Mouse (Mus musculus): ENCODE measurements around the gene Hsp90b1. TPM values are rescaled to one million over a fixed set of nuclear protein-coding genes. Genes with fewer than 3 reads are reported as not detected.

Hsp90b1 gene
- total RNA-seq (2015; ENCODE audit: low replicate concordance): 243 and 279 TPM in 2 replicates
- total RNA-seq (2017; ENCODE audit: low replicate concordance): 366 and 415 TPM in 2 replicates

- ATAC-seq (replicated peaks; ENCODE audit: low FRiP score, poor library complexity, severe bottlenecking): peak; percentile 89
These were observed at the start of gene Hsp90b1, which contains the start of gene Ttc41 for GRCm38 (mm10) chr10:86705318-86705921. Gene Hsp90b1 (minus strand): TSS chr10:86705509. Gene Ttc41 (plus strand): TSS chr10:86705811.

GRCm38 (mm10) chr10:86744306-86744705 is 39.0 kb upstream of the Hsp90b1 start:
- ATAC-seq (replicated peaks; ENCODE audit: low FRiP score, poor library complexity, severe bottlenecking): no peak

DNA sequence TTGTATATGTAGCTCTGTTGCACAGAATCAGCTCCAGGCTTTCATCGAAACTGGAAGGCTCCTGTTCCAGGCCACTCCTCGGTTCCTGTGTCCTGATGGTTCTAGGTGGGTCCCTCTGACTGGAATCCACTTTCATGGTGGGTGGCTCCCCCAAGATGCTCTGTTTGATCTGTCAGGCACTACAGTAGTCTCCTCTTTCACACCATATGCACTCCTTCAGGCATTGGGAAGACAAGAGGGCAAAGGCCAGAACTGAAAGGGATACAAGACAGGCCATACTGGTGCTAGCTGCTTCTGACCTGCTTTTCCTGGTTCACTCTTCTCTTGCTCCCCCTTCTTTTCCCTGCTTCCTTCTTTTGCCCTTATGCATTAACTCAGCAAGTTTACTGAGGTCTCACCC is 37.6 kb upstream of the Hsp90b1 start:
- no peak for ATAC-seq (replicated peaks; ENCODE audit: low FRiP score, poor library complexity, severe bottlenecking)

DNA sequence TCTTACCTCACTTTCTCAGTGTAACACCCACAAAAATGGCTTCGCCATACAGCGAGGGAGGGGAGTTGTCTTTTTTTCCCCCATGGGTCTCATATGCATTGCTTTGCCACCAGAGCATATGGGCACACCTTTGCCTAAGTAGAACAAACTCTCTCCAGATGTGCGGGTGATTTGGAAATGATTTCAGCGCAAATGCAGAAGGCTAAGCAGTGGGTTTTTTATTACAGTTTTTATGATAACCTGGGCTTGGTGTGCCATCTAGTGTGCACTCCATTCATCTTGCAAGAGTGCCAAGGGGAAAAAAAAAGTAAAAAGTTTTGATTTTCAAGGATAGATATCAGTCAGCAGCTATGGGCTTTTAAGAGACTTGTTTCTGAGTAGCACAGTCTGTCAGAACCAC is 29.7 kb upstream of the Hsp90b1 start:
- ATAC-seq (replicated peaks; ENCODE audit: low FRiP score, poor library complexity, severe bottlenecking): no peak

GRCm38 (mm10) chr10:86731500-86731863 is 26.2 kb upstream of the Hsp90b1 start:
- no peak for ATAC-seq (replicated peaks; ENCODE audit: low FRiP score, poor library complexity, severe bottlenecking)

- peak; percentile 63; the same call in 1 of the 2 replicates for ATAC-seq (replicated peaks; ENCODE audit: low FRiP score, poor library complexity, severe bottlenecking)
These were observed 25.7 kb upstream of the Hsp90b1 start for GRCm38 (mm10) chr10:86730823-86731499.

DNA sequence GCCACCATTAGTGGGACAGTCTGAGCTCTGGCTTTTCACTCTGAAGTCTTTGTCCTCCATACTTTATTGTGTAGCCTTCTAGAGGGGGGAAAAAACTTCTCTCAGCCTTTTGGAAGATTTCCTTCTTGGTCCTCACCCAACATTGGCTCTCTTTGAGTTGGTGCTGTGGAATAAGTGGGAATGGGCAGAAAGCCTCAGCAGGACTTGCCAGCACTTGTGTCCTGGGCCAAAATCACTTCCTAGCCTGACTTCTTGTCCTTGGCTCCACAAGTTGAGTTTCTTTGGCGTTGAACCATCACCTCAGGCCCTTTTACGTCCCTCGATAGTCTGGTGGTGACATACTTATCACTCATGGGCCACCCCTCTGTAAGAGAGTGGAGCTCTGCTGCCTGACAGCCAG is 22.9 kb upstream of the Hsp90b1 start:
- no peak for ATAC-seq (replicated peaks; ENCODE audit: low FRiP score, poor library complexity, severe bottlenecking)

- ATAC-seq (replicated peaks; ENCODE audit: low FRiP score, poor library complexity, severe bottlenecking): no peak
These were observed 22.3 kb upstream of the Hsp90b1 start for GRCm38 (mm10) chr10:86727548-86727980.

DNA sequence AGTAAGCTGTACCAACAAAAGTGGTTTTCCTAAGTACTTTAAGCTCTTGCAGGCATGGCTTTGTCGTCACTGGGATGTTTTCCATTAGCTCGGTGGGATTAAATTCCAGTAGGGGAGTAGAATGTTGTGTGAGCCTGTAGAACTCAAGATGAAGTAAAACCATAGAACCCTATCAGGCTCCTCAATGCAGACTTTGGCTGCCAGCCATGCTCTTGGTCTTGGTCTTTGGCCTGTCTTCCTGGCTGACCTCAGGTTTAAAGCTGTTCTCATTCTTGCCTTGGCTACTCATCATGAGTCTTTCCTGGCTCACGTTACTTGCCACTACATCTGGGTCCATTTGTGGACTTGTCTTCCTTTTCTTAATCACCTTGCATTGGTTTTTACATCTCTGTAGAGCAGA is 6.8 kb upstream of the Hsp90b1 start:
- no peak for ATAC-seq (replicated peaks; ENCODE audit: low FRiP score, poor library complexity, severe bottlenecking)

DNA sequence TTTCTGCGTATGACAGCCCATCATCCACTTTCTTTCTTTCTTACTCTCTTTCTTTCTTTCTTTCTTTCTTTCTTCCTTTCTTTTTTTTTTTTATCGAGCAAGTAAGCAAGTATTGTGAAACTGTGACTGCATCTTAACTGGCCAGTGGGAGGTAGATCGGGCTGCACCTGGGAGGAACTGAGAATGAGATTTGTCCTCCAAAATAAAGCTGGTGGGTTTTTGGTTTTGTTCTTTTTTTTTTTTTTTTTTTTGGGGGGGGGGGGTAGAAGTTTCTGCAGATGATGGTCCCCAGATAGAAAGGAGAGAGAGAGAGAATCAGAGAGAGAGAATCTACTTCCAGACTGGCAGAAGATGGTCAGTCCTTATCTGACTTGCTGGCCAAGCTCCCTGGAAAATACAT is 1.8 kb upstream of the Hsp90b1 start:
- ATAC-seq (replicated peaks; ENCODE audit: low FRiP score, poor library complexity, severe bottlenecking): no peak

GRCm38 (mm10) chr10:86705922-86706752 is 828 bp upstream of the Hsp90b1 start:
- peak; percentile 79 for ATAC-seq (replicated peaks; ENCODE audit: low FRiP score, poor library complexity, severe bottlenecking)

GRCm38 (mm10) chr10:86704589-86705191 is 619 bp downstream of the Hsp90b1 start:
- peak; percentile 12; the same call in 1 of the 2 replicates for ATAC-seq (replicated peaks; ENCODE audit: low FRiP score, poor library complexity, severe bottlenecking)

DNA sequence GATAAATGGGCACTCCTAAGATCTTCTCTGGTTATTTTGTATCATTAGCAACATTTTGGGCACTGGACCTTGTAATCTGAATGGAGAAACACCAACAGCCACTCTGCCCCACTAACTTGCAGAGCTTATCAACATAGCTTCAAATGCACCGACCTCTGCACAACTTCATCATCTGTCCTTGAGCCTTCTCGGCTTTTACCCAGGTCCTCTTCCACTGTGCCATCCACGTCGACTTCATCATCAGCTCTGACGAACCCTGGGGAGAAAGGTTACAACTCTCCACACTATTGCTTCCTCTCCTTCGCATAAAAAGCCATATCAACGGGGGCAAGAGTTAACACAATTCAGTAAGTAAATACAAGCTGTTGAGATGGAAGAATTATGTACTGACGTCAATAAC is 1.2 kb downstream of the Hsp90b1 start:
- ATAC-seq (replicated peaks; ENCODE audit: low FRiP score, poor library complexity, severe bottlenecking): no peak

DNA sequence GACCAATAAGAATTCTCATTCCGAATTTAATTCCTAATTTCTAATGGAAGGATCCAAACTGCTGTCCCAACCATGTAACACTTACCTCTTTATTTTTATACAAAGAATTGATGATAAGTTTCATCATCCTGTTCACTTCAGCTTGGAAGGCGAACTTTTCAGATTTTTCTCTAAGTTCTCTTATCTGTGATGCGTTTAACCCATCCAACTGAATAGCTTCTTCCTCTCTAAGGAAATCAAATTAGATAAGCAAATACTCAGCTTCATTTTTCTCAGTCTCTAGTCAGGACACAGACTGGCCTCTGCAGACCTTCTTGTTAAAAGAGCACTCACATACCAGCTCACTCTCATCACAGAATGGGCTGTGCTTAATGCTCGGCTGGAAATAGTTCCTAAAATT is 1.9 kb downstream of the Hsp90b1 start:
- no peak for ATAC-seq (replicated peaks; ENCODE audit: low FRiP score, poor library complexity, severe bottlenecking)

DNA sequence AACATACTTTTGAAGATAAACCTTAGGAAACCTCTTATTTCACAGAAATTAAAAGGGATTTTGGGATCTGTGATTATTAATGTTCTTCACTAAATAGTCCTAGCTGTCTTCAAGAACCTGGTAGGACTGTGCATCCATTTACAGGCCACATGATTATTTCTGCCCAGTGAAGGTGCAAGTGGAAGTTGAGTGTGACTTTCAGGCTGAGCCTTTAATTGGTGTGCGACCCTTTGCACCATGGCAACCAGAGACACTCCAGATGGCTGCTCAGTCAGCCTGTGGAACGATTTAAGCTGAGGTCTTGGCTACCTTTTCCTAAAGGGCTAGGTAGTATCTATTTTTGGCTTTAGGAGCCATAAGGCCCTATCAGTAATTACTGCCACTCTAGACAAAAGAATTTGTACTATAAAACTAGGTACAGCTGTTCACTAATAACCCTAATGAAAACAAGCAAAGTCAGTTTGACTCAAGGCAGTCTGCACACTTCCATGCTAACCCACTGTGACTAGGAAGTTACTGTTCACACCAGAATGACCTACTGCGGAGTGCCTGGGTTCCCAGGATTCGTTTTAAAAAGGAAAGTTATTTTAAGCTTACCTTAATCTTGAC is 2.9 kb downstream of the Hsp90b1 start:
- no peak for ATAC-seq (replicated peaks; ENCODE audit: low FRiP score, poor library complexity, severe bottlenecking)

DNA sequence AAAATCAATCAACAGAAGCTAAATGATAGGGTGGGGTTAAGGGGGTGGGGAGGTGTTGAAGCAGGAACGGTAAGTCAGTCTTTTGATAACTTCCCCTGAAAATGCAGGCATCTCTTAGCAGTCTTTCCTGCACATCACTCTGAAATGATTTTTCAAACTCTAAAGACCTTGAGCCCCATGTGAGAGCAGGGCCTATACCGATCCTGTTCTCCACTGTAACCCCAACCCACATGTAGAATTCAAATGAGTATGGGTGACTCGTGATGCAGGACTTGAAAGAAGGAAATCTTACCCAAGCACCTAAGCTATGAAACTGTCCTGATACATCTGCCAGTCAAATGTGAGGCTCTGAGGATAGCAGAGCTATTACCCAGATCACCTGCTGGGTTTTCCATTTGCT is 4.3 kb downstream of the Hsp90b1 start:
- ATAC-seq (replicated peaks; ENCODE audit: low FRiP score, poor library complexity, severe bottlenecking): no peak

GRCm38 (mm10) chr10:86700251-86700650 is 5.1 kb downstream of the Hsp90b1 start:
- no peak for ATAC-seq (replicated peaks; ENCODE audit: low FRiP score, poor library complexity, severe bottlenecking)

- 0 out of 2 replicates have a peak, but pooled peaks have one; percentile 25 for ATAC-seq (replicated peaks; ENCODE audit: low FRiP score, poor library complexity, severe bottlenecking)
These were observed 19.3 kb downstream of the Hsp90b1 start for GRCm38 (mm10) chr10:86686017-86686360.

GRCm38 (mm10) chr10:86685179-86686016 is 19.9 kb downstream of the Hsp90b1 start:
- peak; percentile 84 for ATAC-seq (replicated peaks; ENCODE audit: low FRiP score, poor library complexity, severe bottlenecking)
